28 mouse cellular contexts compared by ENCODE assay signal in genomic region chr1:137418388-137418787, GRCm38 (mm10).
DNase-seq lines count a peak whose midpoint lies in the region; ATAC-seq lines count a peak whose summit lies in the region.
"Had no signal": no experiment of that assay in that cellular context is flagged by ENCODE, and none has a peak within 500 bp of the region (broad histone marks: within the 10 kb centered on the region; RNA-seq: fewer than 3 reads in every experiment).

No protein-coding gene starts in this region.

- H3K4me2 ChIP-seq in midbrain, embryonic 11.5 days, result no peak overlapping the region
- H3K4me2 ChIP-seq in midbrain, embryonic 14.5 days (ENCODE audit: low read length), result no peak overlapping the region
- H3K4me2 ChIP-seq: embryonic facial prominence, embryonic 13.5 days; embryonic facial prominence, embryonic 15.5 days; forebrain, embryonic 12.5 days had no signal

- H3K27ac ChIP-seq in midbrain, embryonic 11.5 days (ENCODE audit: low read depth, low read length), result no peak overlapping the region
- H3K27ac ChIP-seq in midbrain, embryonic 14.5 days (replicated peaks; ENCODE audit: low read depth, low read length), result no peak overlapping the region
- H3K27ac ChIP-seq: embryonic facial prominence, embryonic 13.5 days; embryonic facial prominence, embryonic 15.5 days; forebrain, embryonic 10.5 days; forebrain, embryonic 12.5 days had no signal

- no peak for ATAC-seq in midbrain, embryonic 11.5 days (ENCODE audit: low FRiP score)
- no peak for ATAC-seq in midbrain, embryonic 14.5 days (ENCODE audit: low FRiP score, low TSS enrichment)
- ATAC-seq: CD4-positive, CD25-positive, alpha-beta regulatory T cell, adult 4 months; forebrain, embryonic 14.5 days; forebrain, embryonic 16.5 days; Patski had no signal

- peak; percentile 31 for DNase-seq in midbrain, embryonic 11.5 days (ENCODE audit: low spot score, missing footprints)
- no peak for DNase-seq in midbrain, embryonic 14.5 days
- DNase-seq in R1 (ENCODE audit: low read depth, low spot score) (peak; percentile 80), ZHBTc4 (ENCODE audit: low read depth, low spot score) (peak; percentile 89)
- no peak for DNase-seq in left cerebral cortex, adult 18-20 months (ENCODE audit: low spot score in 2 of 2)
- DNase-seq in neural tube, embryonic 10.5 days (ENCODE audit: extremely low spot score, low spot score), result no peak
- DNase-seq: adrenal gland, adult 2 months; adrenal gland, postnatal 10 days; adrenal gland, postnatal 25 days; B cell, adult 2 months; cerebellum, adult 11 months; cerebellum, adult 18-20 months; cerebellum, adult 8-10 months; cerebellum, adult 9-11 months; cerebellum, postnatal 14 days; cerebellum, postnatal 36 days; embryo, embryonic 11 days had no signal

- no peaks in the 10 kb centered on the region for H3K9me3 ChIP-seq in midbrain, embryonic 11.5 days (ENCODE audit: control insufficient read depth, low read length)
- H3K9me3 ChIP-seq in midbrain, embryonic 14.5 days (ENCODE audit: control insufficient read depth, low read length), result no peaks in the 10 kb centered on the region
- H3K9me3 ChIP-seq: embryonic facial prominence, embryonic 13.5 days; embryonic facial prominence, embryonic 15.5 days; forebrain, embryonic 10.5 days; forebrain, embryonic 12.5 days had no signal

- H3K36me3 ChIP-seq in midbrain, embryonic 11.5 days (ENCODE audit: control insufficient read depth, insufficient read depth, low read length), result no peaks in the 10 kb centered on the region
- no peaks in the 10 kb centered on the region for H3K36me3 ChIP-seq in midbrain, embryonic 14.5 days (ENCODE audit: control insufficient read depth, insufficient read depth, low read length)
- H3K36me3 ChIP-seq: embryonic facial prominence, embryonic 13.5 days; embryonic facial prominence, embryonic 15.5 days; forebrain, embryonic 10.5 days; forebrain, embryonic 12.5 days; G1E had no signal

- no peaks in the 10 kb centered on the region for H3K4me1 ChIP-seq in midbrain, embryonic 11.5 days (ENCODE audit: control insufficient read depth, insufficient read depth, low read length)
- no peaks in the 10 kb centered on the region for H3K4me1 ChIP-seq in midbrain, embryonic 14.5 days (ENCODE audit: control insufficient read depth, insufficient read depth, low read length)
- H3K4me1 ChIP-seq: embryonic facial prominence, embryonic 13.5 days; embryonic facial prominence, embryonic 15.5 days; forebrain, embryonic 10.5 days; forebrain, embryonic 12.5 days had no signal

- no peak overlapping the region for H3K9ac ChIP-seq in midbrain, embryonic 11.5 days (ENCODE audit: low read length)
- H3K9ac ChIP-seq in midbrain, embryonic 14.5 days (replicated peaks; ENCODE audit: low read length), result no peak overlapping the region
- H3K9ac ChIP-seq: embryonic facial prominence, embryonic 13.5 days; embryonic facial prominence, embryonic 15.5 days; forebrain, embryonic 12.5 days had no signal

- H3K4me3 ChIP-seq in midbrain, embryonic 11.5 days (ENCODE audit: low read depth, low read length), result no peak overlapping the region
- no peak overlapping the region for H3K4me3 ChIP-seq in midbrain, embryonic 14.5 days (replicated peaks; ENCODE audit: low read depth, low read length)
- H3K4me3 ChIP-seq: embryonic facial prominence, embryonic 13.5 days; embryonic facial prominence, embryonic 15.5 days; erythroblast, embryonic 14.5 days; forebrain, embryonic 10.5 days; forebrain, embryonic 12.5 days had no signal

- no peaks in the 10 kb centered on the region for H3K27me3 ChIP-seq in midbrain, embryonic 11.5 days (ENCODE audit: control insufficient read depth, insufficient read depth, low read length)
- no peaks in the 10 kb centered on the region for H3K27me3 ChIP-seq in midbrain, embryonic 14.5 days (ENCODE audit: control insufficient read depth, insufficient read depth, low read length)
- H3K27me3 ChIP-seq: CH12.LX; embryonic facial prominence, embryonic 13.5 days; embryonic facial prominence, embryonic 15.5 days; forebrain, embryonic 12.5 days; Patski had no signal

- 86% methylated on average over 3 of the region's 3 CpGs for WGBS in midbrain, embryonic 11.5 days
- WGBS in midbrain, embryonic 14.5 days, result 87% methylated on average over 3 of the region's 3 CpGs

Comparison
In these comparisons a context has a peak if more than half of its experiments do, and no peak if none do; other contexts are left out.
1. DNase-seq: peak in midbrain, embryonic 11.5 days (single experiment), R1 (single experiment) and ZHBTc4 (single experiment); none in midbrain, embryonic 14.5 days (single experiment), left cerebral cortex, adult 18-20 months (0 of 2) and neural tube, embryonic 10.5 days (single experiment).